Mouse (Mus musculus) spleen, adult 2 months (tissue): ENCODE results near the gene Nmrk2.

ENCODE experiments used
- CTCF ChIP-seq: fragments of 200-500 bp; IDR thresholded peaks from 2 replicates; pipeline ENCODE4 v1.5.1; 2011; ENCODE audit warnings: mild to moderate bottlenecking, inconsistent platforms; ENCODE audit not compliant: insufficient read depth, insufficient read length, insufficient replicate concordance; ENCODE audit errors: extremely low read depth
- POLR2A ChIP-seq: fragments of 200-500 bp; IDR thresholded peaks from 2 replicates; pipeline ENCODE4 v1.6.1; 2011; ENCODE audit warnings: low read depth, low read length, inconsistent platforms

GRCm38 (mm10) chr10:81179451-81180342, 22.2 kb downstream of the Nmrk2 start:
- TF ChIP-seq CTCF = no peak
- TF ChIP-seq POLR2A = no peak
